Mouse (Mus musculus) gastrocnemius, postnatal 36 days (tissue): Measurements from ENCODE around the gene Stx8. TPM values are rescaled to one million over a fixed set of nuclear protein-coding genes. Genes with fewer than 3 reads are reported as not detected.

Experiments
- DNase-seq, 2 experiments: peaks; one replicate each; pipeline ENCODE4 v3.0.0; 2022
- intact Hi-C: fragments of 180-260 bp; cut with DNase I; formaldehyde crosslinking; loops from one replicate; pipeline ENCODE4 v1.15.1; 2025
- long read RNA-seq, 2 experiments: library from polyadenylated mRNA; stranded (forward); transcript quantifications; one replicate each; pipeline ENCODE4 v2.0.0; 2021
- total RNA-seq, 2 experiments: library from RNA; stranded (reverse); gene quantifications; 2 replicates each; pipeline ENCODE4 v1.2.3; 2021

Stx8 gene
- 10 to 100 TPM; 23.3 to 29.4 TPM for total RNA-seq
- long read RNA-seq, experiment 1, full-length matches to known transcripts: 30 of 37 reads
- long read RNA-seq, experiment 1, partial matches to known transcripts: 2 of 37 reads
- long read RNA-seq, experiment 1, other reads (novel, unspliced or antisense): 5 of 37 reads
- long read RNA-seq, experiment 2, full-length matches to known transcripts: 37 of 42 reads
- long read RNA-seq, experiment 2, partial matches to known transcripts: 3 of 42 reads
- long read RNA-seq, experiment 2, other reads (novel, unspliced or antisense): 2 of 42 reads

DNA sequence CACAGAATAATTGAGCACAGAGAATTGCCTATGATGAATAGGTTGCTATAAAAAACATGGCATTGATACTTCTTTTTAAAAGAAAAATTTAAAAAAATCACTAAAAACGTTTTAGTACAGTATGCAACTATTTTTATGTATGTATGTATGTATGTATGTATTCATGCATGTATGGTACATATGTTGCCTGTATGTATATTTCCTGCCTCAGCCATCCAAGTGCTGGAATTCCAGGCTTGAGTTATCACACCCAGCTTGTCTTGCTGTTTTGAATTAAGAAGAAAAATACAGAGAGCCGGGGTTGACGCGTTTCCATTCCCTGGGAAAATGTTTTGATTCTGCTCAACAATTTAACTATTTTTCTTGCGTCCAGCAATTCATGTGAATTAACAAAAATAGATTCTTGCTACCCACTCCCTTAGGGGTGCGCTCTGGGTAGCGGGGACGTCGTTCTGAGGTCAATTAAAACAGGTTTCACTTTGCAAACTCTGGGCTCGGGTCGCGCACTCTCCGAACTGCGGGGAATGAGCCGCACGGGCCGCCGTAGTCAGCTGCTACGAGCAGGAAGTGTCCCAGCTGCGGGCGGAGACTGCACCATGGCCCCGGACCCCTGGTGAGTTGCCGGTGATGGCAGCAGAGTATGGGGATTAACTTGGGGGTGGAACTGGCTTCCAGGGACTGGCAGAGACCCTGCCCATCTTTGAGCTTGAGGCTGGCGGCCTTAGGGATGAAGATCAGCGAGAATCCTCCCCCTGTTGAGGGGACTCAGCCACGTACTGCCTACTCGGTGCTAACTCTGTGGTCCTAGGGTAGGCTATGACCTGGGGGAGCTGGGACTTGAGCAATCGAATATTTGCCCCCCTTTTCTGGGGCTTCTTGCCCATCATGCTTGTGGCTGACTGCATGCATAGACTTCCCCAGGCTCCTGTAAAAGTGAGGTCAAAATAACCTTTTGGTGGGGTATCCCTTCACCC lies at the start of gene Stx8:
TSS of gene Stx8 (plus strand) at position 289 of the 974 bp plus-strand sequence.
- intact Hi-C loops: no loop called here
- peak; percentile 95 for DNase-seq

DNA sequence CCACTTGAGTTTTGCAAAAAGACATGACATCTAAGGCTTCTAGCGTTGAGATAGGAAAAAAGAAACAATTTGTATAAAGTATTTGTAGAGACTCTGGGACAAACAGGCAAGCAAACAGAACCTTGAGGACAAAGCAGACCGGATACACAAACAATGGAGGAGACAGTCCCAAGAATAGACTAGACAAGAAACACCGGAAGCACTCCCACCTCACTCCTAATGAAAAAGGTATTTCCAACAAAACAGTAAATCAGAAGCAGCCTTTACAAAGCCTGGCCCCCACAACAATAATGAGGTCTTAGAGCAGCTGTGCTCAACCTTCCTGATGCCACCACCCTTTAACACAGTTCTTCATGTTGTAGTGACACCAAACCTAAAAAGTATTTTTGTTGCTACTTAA lies 48.9 kb upstream of the Stx8 start:
- intact Hi-C loops: no loop called here
- no peak for DNase-seq

DNA sequence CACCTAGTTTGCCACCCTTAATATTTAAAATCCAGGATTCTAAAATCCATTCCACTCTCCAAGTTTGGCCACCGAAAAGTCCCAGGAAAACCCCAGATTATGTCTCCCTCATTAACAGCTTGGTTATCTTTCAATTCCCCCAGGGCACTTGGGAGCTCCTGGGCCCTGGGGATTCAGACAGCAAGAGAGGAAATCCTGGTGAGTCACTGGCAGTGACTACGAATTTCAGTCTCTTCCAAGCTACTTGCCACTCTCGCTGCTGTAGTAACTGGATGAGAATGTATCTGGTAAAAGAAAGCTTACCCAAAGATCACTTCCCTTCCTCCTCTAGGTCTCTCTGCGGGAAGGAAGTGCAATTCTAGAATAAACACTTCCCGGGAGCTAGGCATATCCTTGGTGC lies 46.4 kb upstream of the Stx8 start:
- intact Hi-C loops: no loop called here
- no peak for DNase-seq

DNA sequence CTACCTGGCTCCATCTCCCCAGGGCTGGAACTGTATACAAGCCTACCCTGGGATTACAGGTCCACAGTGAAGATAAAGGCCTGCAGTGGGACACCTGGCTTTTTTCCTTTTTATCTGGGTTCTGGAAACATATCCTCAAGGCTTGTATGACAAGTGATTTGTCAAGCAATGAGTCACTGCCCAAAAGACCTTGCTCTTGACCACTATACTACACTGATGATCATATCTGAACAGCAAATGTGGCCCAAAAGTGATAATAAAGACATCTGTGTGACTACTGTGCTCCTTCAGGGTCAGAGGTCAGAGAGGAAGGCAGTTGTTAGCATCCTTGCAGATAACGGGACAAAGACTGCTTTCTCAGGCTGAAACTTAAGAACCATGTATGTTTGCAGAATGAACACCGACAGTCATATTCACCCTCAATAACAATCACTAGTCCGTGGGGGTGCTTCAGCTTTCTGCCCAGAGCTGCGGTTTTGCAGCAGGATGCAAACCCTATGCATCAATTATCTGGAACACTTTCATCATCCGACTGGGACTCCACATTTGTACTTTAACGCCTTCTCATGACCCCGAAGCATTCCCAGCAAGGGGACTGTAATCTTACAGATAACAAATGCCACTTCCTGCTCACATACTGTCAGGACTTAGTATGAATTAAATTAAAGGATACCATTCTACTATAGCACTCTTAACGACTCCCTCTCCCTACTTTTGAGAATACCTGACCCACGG lies 45.6 kb upstream of the Stx8 start:
- intact Hi-C loops: no loop called here
- DNase-seq: no peak

DNA sequence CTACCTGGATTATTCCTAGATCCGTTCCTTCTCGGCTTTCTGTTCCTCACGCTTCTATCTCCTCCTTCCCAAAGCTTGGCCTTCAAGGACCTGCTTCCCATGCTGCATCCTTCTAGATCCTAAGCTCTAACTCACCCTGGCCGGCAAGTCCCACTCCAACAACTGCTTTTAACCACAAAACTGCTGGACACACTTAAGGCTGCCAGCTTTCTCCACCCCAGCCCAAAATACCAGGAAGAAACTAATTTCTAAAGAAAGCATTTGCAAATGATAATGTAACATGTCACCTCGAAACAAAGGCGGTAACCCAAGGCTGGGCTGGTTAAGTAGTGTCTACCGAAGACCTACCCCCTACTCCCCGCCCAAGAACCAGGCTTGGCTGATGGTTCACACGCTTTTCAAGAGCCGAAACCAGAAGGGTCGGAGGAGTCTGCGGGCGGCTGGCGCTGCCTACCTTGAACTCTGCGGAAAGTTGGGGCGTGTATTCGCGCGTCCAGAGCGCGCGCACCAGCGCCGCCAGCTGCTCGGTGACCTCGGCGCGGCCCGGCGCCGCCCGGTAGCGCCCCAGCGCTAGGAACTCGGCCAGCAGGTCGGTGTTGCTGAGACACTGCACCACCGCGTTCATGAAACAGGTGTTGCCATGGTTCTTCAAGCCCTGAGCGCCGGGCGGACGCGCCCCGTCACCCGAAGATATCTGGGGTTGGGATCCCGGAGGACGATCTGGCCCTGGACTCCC lies 44.7 kb upstream of the Stx8 start:
- DNase-seq: peak; percentile 29 to 37
- intact Hi-C loops: no loop called here

DNA sequence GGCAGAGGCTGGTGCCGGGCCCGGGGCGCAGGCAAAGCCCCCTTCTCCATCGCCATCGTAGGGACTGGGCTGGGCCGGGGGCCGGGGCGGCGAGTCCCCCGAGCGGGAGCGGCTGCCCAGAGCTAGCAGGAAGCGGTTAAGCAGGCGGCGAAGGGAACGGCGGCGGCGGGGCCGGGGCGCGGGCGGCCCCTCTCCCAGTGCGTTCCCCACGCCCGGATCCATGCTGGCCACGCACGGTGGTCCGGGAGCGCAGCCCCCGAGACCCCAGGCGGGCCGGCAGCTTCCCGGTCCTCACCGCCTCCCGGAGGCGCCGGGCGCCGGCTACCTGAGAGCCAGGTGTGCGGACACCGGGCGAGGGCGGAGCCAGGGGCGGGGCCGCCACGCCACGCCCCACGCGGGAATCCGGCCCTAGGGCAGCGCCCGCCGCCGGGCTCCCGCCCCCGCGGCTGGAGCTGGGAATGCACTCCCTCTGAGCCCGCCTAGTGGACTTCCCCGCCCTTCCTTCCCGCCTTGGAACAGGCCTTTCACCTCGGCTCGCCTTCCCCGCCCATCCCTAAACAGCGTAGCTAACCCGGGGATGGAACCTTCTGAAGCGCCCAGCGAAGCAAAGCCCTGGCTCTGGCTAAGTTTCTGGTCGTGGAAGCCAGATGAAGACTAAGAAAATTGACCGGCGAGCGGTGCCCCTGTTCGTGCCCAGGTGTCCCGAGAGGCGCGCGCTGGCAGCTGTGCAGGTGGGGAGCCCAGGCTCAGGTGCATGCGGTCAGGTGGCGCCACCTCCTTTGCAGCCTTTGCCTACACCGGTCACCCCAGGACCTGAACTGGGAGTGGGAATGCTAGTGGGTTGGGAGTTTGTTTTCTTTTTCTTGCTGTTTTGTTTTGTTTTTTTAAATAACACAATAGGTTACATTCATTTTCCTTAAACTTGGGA lies 43.9 kb upstream of the Stx8 start, which contains the start of gene Usp43:
TSS of gene Usp43 (minus strand) at position 327 of the 928 bp plus-strand sequence.
- intact Hi-C loops: no loop called here
- peak; percentile 23 to 44 for DNase-seq

DNA sequence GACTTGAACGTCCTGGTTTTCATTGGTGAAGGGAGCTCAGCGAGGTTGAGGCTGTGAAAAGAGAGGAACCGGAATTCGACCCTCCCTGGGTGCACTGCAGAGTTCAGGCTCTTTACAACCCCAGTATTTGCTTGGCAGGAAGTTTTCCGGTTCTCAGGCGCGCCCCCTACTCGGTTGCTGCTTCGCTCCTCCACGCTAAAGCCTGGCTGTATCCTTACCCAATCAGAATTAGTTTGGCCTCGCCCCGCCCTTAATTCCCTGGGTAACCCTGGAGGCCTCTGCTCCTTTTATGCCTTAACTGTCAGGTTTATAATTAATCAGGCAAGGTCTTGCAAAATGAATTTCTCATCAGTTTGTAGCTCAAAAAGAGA lies 43.3 kb upstream of the Stx8 start:
- peak; percentile 27 to 34 for DNase-seq
- intact Hi-C loops: no loop called here

DNA sequence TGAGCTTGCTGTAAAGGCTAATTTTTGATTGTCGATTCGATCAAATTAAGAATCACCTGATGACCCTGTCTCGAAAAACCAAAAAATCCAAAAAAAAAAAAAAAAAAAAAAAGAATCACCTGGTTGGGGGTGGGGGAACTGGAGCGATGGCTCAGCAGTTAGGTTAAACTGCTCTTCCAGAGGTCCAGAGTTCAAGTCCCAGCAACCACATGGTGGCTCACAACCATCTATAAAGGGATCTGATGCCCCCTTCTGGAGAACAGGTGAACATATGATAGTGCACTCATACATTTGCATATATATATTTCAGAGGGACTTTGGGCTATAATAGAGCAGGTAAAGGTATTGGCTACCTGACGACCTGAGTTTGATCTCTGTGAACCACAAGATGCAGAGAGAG lies 42.3 kb upstream of the Stx8 start:
- intact Hi-C loops: no loop called here
- DNase-seq: no peak

DNA sequence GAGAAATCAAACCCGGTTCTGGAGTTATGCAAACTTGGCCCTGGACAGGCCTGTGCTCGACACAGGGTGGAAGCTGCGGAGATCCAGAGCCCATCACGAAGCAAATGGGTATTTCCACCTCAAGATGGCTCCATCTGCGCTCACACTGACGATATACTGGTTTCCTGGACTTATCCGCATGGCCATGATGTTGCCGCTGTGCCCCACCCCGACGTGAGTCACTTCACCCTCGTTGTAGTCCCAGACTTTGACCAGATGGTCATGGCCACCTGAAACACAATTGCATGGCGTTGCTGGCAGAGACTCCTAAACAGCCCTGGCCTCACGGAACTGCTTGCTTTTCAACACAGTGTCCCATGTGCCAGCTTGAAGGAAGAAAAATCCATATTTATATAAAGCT lies 41.0 kb upstream of the Stx8 start:
- intact Hi-C loops: no loop called here

DNA sequence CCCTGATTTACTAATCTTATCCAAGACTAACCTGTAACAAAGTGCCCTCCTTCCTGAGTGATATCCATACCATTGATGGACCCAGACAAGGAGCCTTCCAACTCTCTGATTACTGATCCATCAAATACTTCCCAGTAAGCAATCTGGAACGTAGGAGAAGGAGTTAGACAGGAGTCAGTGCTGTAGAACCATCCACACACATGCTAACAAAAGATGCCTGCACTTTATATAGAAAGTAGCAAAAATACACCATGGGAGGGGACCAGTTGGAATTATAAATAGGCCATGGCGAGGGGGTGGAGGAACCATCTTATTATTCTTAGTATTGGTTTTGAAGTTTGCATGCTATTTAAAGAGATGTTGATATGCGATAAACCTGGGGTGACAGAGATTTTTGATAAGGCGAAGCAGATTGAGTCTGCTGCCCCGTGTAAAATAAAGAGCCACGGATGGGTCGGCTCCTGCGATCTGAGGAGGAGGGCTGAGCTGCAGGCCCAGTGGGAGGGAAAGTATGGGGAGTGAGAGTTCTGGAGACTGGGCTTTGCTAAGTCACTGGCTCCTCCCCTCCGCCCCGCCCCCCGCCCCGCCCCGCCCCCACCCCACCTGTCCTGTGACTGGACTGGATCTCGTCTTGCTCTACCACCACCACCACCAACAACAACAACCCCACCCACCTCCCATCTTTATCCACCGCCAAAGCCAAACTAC lies 39.5 kb upstream of the Stx8 start:
- intact Hi-C loops: no loop called here
- no peak for DNase-seq

More for the DNA sequence above, 41.0 kb upstream of the Stx8 start:
- no peak for DNase-seq

DNA sequence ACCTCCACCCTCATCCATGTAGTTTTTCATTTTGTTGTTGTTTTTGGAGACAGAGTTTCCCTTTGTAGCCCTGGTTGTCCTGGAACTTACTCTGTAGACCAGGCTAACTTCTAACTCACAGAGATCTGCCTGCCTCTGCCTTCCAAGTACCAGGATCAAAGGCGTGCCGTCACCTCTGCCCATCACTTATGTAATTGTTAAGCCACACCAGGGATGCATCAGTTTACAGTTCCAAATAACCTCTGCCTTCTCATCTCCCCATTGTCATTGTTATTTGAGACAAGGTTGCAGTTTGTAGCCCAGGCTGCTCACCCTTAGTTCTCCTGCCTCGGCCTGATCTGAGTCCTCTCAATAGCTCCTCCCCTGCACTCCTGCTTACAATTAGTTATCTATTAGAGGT lies 33.8 kb upstream of the Stx8 start:
- intact Hi-C loops: no loop called here
- DNase-seq: no peak

DNA sequence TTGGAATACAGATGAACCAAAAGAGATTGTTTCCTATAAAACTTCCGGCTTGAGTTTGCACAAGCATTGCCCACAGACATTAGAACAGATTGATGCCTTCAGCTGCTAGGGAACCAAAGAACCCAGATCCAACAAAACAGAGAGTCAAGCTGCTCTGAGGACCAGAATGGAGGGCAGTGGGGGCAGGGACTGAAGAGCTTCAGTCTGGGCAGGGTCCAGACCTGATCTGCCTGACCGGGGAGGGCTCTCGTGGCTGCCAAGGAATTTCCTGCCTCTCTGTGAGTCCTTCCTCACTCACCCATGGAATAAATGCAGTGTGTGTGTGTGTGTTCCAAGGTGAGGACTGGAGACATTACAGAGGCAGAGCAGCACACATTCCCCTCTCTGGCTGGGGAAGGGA lies 17.8 kb upstream of the Stx8 start:
- intact Hi-C loops: no loop called here
- DNase-seq: no peak

DNA sequence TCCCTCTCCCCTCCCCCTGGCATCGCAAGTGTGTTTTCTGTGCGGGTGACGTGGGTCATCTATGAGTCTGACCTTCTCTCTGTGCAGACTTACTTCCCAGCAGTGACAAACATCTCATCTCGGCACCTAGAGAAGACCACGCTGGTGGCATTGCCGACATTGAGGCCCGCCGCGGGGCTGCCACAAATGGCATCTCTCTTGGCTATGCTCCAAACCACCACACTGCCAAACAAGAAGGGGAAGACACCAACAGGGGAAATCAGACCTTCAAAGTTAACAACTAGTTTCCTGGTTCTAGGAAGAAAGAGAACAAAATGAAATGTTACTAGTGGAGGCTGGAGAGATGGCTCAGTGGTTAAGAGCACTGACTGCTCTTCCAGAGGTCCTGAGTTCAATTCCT lies 16.5 kb upstream of the Stx8 start:
- DNase-seq: no peak
- intact Hi-C loops: no loop called here

DNA sequence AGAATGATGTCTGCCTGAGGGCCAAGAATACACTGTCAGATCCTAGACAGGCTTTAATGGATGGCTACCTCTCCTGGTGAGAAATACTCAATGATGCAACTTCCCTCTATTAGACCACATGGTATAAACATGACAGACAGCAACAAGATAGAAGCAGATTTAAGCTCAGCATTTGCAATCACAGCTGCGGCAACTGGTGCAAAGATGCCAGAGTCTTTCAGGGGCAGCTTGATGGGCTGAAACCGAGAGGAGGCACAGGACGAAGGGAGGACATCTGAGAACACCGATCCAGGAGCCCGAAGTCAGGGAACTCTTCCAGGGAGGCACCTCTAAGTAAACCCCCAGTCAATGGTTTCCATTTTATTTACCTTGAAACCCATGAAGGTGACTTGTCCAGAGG lies 12.4 kb upstream of the Stx8 start:
- intact Hi-C loops: no loop called here
- no peak for DNase-seq

DNA sequence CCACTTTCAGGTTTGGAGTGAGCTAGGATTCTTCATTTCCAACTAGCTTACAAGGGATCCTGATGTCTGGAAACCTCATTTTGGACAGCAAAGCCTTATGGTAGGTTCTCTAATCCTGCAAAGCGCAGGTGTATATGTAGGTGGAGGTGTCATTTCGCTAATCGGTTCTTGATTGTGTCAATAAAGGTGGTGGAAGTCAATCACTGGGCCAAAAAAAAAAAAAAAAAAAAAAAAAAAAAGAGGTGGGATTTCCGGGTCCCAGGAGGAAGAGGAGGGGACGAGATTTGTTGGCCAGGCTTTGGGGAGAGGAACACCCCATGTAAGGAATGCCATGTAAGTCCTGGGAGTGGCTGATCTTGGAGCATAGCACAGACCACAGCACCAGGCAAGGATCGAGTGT lies 11.6 kb upstream of the Stx8 start:
- intact Hi-C loops: no loop called here
- no peak for DNase-seq

DNA sequence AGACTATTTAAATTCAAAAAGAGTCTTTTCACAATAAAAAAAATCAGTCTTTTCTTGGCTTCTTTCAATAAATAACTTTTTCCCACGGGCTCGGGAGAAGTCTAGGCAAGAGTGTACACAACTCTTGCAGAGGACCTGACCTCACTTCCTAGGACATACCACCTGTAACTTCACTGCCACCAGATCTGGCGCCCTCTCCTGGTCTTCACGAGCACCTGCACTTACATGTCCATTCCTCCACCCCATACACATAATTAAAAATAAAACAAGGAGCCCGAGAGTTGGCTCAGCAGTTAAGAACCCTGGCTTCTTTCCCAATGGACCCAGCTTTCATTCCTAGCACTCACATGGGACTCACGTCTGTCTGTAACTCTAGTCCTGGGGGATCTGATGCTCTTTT lies 1.9 kb upstream of the Stx8 start:
- intact Hi-C loops: no loop called here
- DNase-seq: no peak

DNA sequence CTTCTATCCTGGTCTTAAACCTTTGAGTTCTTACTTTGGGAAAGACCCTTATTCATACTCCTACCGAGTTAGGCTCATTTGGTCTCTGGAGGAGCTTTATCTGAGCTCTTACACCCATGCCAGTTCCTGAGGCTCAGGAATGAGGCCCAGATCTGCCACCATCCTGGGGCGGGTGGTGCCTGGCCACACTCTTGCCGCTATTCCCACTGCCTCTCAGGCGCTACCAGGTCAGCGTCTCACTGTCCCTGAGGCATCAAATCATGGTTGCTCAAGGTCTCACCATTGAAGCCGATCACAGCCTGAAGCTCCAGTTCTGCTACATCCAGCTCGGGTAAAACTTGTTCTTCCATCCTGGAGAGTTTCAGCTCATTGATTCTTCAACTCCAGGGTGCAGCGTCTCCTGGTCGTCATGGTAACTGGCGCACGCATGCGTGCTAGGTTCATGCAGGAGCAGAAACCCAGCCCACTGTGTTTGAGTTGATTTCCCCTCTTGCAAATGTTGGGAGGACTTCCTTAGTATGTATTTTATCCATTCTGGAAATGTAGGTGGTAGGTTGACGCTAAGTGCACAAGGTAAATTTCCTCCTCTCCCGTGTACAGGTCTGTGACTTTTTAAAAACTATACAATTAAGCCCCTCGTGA lies 630 bp upstream of the Stx8 start, which contains the start of gene Cfap52:
TSS of gene Cfap52 (minus strand) at position 410 of the 642 bp plus-strand sequence.
- intact Hi-C loops: no loop called here
- DNase-seq: peak; percentile 74 to 79

DNA sequence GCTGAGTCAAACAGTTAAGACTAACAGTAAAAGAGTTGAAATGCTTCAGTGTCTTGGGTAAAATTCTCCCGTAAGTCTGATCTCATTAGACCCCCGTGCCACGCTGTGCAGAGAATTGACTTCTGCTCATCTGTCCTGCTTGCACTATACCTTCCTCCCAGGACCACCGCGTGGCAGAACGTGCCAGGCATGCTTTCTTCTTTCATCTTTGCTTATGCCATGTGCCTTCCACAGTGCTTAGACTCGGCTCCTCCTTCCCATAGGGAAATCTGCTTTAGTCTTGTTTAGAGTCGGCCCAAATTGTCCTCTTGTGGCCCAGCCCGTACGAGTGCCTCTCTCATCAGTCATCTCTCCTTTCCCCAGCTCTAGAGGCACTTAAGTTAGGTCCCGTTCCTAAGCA lies 1.8 kb downstream of the Stx8 start:
- no peak for DNase-seq
- intact Hi-C loops: no loop called here
